Mouse (Mus musculus) erythroblast, adult 5-6 weeks (primary cell): ENCODE measurements around the gene Bcl7a. TPM values are rescaled to one million over a fixed set of nuclear protein-coding genes. Genes with fewer than 3 reads are reported as not detected.

Experiments used
- ATAC-seq: replicated peaks from 2 replicates; pipeline ENCODE4 v1.8.0; 2016; ENCODE audit warnings: moderate number of reproducible peaks, mild to moderate bottlenecking, moderate TSS enrichment, inconsistent platforms; ENCODE audit not compliant: poor library complexity, low FRiP score, severe bottlenecking
- total RNA-seq, 2 experiments: library from RNA; stranded (forward) in 1 of 2; stranded (reverse) in 1 of 2; fragments of 150-400 nt in 1 of 2; fragments of 200-764, 138-1000 nt in 1 of 2; gene quantifications; 2 replicates each; pipeline versions ENCODE4 v1.2.3 to v1.2.4; 2015 to 2017; ENCODE audit warnings: low replicate concordance in 2 of 2

The Bcl7a gene
- total RNA-seq (2015; ENCODE audit: low replicate concordance) (3.8 and 8.3 TPM in 2 replicates), total RNA-seq (2017; ENCODE audit: low replicate concordance) (3.1 and 3.3 TPM in 2 replicates)

- ATAC-seq: peak; percentile 58
Measured at GRCm38 (mm10) chr5:123343707-123344627, at the start of gene Bcl7a. Gene Bcl7a, plus strand, starts transcription at chr5:123343834.

GRCm38 (mm10) chr5:123294653-123295052, 49.0 kb upstream of the Bcl7a start:
- ATAC-seq: no peak

- ATAC-seq: no peak
Measured at GRCm38 (mm10) chr5:123296224-123296806, 47.3 kb upstream of the Bcl7a start.

GRCm38 (mm10) chr5:123296972-123297754, 46.5 kb upstream of the Bcl7a start:
- ATAC-seq: no peak

GRCm38 (mm10) chr5:123297830-123298229, 45.8 kb upstream of the Bcl7a start:
- ATAC-seq: no peak

- 0 out of 2 replicates have a peak, but pooled peaks have one; percentile 25 for ATAC-seq
Measured at GRCm38 (mm10) chr5:123298526-123298925, 45.1 kb upstream of the Bcl7a start.

GRCm38 (mm10) chr5:123300496-123301034, 43.1 kb upstream of the Bcl7a start:
- ATAC-seq: no peak

- ATAC-seq: no peak
Measured at GRCm38 (mm10) chr5:123301780-123302521, 41.7 kb upstream of the Bcl7a start.

GRCm38 (mm10) chr5:123307630-123308282, 35.9 kb upstream of the Bcl7a start:
- ATAC-seq: no peak

GRCm38 (mm10) chr5:123309816-123310215, 33.8 kb upstream of the Bcl7a start:
- ATAC-seq: no peak

GRCm38 (mm10) chr5:123310221-123310620, 33.4 kb upstream of the Bcl7a start:
- ATAC-seq: no peak

- ATAC-seq: no peak
Measured at GRCm38 (mm10) chr5:123313058-123313630, 30.5 kb upstream of the Bcl7a start.

- no peak for ATAC-seq
Measured at GRCm38 (mm10) chr5:123313851-123314380, 29.7 kb upstream of the Bcl7a start.

GRCm38 (mm10) chr5:123315219-123315866, 28.3 kb upstream of the Bcl7a start:
- no peak for ATAC-seq

GRCm38 (mm10) chr5:123317992-123318391, 25.6 kb upstream of the Bcl7a start:
- no peak for ATAC-seq

- ATAC-seq: no peak
Measured at GRCm38 (mm10) chr5:123320136-123320535, 23.5 kb upstream of the Bcl7a start.

GRCm38 (mm10) chr5:123324242-123324641, 19.4 kb upstream of the Bcl7a start:
- ATAC-seq: no peak
